Mouse (Mus musculus) testis, adult 2 months (tissue): ENCODE measurements around the gene Ssr2.

Experiments
- CTCF ChIP-seq: fragments of 200-500 bp; IDR thresholded peaks from 2 replicates; pipeline ENCODE4 v1.5.1; 2012; ENCODE audit warnings: low read depth, mild to moderate bottlenecking, inconsistent platforms, low read length, moderate library complexity; ENCODE audit not compliant: control insufficient read depth, insufficient read depth, insufficient replicate concordance
- POLR2A ChIP-seq: fragments of 200-500 bp; IDR thresholded peaks from 2 replicates; pipeline ENCODE4 v1.6.1; 2012; ENCODE audit warnings: low read depth, mild to moderate bottlenecking, inconsistent platforms, low read length, moderate library complexity; ENCODE audit not compliant: control insufficient read depth

DNA sequence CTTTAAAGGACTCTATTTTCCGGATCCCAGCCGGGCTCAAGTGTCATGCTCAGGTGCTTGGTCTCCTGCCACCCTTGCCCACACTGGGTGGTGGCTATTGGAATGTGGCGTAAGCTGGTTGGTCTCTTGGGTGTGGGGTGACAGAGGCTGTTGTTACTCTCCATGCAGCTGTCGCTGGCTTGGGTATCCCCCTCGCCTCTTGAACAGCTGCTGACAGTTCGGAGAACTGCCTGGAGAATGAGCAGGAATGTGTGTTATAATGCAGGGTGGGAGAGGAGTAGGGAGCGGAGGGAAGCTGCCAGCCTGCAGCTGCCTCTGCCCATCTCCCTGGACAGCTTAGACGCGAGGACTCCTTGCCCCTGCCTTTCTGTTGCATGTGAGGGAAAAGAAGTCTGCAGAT is 54.3 kb downstream of the Ssr2 start:
- TF ChIP-seq POLR2A, result no peak
- no peak for TF ChIP-seq CTCF
